Mouse (Mus musculus) inflammation-experienced regulatory T-cells, adult 6 months (primary cell): ENCODE measurements around the gene C1qc. TPM values are rescaled to one million over a fixed set of nuclear protein-coding genes. Genes with fewer than 3 reads are reported as not detected.

Source experiments
- ATAC-seq: one replicate; pipeline ENCODE4 v1.8.0; 2017
- polyA plus RNA-seq, 3 experiments: library from polyadenylated mRNA; unstranded; fragments of 100-300 nt; shearing (Covaris generic); gene quantifications; one replicate each; pipeline ENCODE4 v1.2.1; 2017

The C1qc gene
- polyA plus RNA-seq, result 1 to 10 TPM in 1 of 3 experiments, under 1 TPM in 1, not detected in 1; 0.50 to 1.1 TPM

DNA sequence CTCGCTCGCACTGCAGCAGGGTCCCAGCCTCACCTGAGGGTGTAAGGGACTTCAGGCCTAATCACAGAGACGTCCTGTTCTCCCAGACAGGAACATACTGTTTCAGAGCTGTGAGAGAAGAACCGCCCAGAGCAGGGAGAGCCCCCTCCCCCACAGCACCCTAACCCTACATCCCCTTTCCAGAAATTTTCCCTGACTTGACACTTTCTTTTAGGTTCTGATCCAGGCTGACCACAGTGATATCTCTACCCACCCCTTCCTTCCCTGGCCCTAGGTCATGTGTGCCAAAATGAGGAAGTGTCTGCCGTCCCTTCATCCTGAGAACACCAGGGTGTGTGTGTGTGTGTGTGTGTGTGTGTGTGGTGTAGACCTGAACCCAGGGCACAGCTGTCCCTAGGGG, at the start of gene C1qc:
Gene C1qc, minus strand, starts transcription at position 255 of the 400 bp plus-strand sequence.
- no peak for ATAC-seq

DNA sequence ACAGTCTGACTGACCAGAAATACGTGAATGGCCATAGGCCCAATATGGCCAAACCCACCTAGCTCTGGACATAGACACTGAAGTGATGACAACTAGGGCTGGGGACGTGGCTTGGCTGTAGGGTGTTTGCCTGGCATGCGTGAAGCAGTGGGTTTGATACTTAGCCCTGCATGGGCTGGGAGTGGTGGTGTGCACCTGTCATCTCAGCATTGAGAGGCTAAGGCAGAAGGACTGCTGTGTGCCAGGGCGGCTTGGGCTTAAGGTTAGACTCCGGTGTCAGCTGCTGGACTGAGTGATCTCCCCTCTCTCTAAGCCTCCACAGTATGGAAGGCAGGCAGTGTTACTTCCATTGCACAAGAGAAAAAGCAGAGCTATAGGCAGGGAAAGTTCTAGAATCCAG, 45.1 kb upstream of the C1qc start:
- ATAC-seq, result no peak

DNA sequence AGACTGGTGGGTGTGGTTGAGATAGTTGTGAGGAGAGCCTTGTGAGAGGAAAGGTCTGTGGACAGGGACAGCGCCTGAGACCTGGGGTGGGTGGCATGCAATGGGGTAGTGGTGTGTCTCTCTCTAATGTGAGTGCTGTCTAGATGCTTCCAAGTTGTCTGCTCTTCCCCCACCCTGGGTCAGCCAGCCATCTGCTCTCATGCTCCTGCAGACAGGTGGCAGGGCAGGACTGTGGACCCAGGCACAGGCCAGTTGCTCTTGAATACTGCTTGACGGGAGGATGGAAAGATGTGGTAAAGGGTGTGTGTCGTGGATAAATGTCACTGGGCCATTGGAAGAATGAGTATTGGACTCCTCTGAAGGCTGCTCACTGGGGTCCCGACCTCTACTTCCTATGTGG, 44.5 kb upstream of the C1qc start:
- ATAC-seq, result no peak

DNA sequence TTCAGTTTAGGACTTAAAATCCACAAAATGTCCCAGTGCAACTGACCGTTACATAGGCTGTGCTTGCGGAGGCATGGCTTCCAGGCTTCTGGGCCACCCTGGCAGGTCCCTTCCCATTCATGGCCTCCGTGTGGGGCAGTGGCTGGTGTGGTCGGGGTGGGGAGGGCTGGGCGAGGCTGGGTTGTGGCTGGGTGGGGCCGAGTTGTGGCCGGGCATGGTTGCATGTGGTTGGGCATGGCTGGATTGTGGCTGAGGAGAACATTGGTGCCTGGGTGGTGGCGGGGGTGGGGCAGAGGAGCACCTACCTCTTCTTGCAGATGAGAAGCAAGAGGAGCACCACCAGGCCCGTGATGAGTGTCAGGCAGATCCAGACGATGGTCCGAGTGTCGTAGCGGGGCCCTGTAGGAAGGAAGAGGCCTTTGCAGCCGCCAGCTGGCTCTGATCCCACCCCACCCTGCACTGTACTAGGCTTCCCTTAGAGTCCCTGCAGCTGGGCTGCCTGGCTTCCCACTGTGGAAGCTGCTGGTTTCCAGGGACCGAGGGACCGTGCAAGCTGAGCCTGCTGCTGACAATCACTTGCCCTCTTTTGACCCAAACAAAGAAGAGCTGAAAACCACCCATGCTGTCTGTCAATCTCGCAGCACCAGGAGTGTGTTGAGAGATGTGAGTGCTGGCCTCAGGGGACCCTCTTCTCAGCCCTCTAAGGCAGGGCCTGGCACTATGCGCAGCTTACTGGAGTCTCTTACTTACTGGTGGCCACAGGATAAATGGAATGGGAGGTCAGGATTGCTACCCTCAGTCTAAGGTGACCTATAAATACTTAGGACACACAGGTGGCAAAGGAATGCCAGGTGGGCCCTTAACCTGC, 42.1 kb upstream of the C1qc start:
- ATAC-seq, result no peak

DNA sequence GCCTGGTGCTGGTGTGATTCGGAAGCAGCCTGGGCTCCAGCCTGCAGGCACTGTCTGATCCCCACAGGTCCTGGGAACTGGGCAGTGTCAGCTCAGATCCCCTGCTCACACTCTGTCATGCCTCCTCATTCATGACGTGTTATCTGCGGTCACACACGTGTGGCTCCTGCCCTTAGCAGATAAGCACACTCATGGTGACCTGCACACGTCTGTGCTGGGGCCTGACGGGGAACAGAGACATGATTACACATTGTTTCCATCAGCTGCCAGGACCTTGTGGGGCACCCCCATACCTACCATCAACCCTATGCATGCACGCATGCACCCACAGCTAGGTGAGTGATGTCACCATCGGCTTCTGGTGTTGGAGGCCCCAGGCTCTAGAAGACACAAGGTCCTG, 37.6 kb upstream of the C1qc start:
- ATAC-seq, result no peak

DNA sequence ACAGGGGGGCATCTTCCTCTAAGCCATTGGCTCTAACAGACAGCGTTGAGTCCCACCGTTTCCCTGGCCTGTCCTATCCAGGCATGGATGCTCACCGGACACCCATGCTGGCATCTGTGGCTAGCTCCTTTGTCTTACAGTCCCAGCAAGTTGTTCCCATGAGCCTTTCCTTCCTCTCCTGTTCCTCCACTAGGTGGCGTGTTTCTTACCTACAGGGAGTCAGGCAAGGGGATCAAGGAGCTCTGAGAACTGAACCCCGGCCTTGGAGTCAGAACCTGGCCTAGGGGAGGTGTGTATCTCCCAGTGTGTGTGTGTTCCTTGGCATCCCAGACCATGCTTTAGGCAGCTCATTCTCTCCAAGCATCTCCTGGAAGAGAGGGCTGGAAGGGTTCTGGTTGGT, 36.1 kb upstream of the C1qc start:
- ATAC-seq, result no peak

DNA sequence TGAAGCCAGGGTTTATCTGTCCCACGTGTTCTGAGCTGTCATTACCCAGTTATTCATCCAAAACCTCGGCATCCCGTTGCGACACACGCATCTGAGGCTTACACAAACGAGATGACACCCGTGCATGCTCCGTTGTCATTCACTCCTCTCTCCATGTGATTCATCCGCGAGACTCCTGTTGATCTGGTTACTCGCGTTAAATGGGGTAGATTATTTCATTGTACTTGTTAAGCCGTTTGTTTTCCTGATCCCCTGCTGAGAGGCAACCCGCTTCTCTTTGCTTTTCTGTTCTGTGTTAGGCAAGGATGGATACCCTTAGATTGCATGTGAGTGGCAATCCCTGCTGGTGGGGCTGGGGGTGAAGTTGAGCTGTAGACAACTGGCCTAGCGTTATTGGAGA, 32.9 kb upstream of the C1qc start:
- ATAC-seq, result no peak

DNA sequence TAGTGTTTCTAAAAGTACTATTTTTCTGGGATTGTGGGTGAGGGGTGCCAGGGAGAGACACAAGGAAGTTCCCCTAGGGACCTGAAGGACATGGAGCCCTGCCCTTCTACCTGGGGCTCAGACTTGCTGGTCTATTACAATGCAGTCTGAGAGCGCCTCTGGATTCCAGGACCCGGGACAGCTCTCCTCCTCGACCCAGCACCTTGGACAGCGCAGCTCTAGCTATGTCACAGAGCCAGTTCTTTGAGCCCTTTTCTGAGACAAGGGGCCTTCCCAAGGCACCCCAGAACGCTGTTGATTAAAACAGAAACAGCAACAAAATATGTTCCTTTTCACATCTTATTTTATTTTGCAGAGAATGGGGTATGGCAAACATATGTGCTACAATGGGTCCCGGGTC, 31.7 kb upstream of the C1qc start:
- ATAC-seq, result no peak

DNA sequence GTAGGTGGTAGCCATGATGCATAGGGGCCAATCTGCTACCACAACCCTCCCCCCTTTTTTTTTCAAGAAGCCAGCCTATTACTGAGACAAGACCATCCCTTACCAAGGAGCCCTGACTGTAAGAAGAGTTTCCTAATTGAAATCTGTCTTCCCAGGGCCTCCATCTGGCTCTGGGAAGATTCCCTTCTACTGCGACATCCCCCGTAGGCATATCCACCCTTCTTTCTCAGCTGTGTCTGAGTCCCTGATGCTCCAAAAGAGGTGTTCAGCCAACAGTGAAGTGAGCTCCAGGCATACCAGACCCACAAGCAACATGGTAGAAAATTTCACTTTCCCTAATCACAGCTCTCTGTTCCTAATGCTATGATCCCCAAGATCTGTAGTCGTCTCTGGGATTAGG, 26.7 kb upstream of the C1qc start:
- ATAC-seq, result no peak

DNA sequence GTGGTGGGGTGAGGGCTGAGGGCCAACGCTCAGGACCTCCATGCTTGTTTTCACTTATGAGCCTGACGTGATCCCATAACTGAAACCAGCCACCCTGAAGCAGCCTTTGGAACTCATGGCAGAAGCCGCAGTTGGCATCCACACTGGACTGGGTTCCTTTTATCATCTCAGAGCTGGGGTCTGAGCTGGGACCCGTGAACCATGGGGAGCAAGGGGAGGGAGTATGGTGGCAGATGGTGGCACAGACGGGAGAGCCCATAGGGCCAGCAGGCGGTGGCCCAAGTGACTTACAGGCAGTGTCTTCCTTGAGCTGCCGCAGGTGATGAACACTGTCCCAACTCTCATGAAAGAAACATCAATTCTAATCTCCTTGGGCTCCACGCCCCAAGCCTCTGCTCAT, 26.0 kb upstream of the C1qc start:
- ATAC-seq, result no peak

DNA sequence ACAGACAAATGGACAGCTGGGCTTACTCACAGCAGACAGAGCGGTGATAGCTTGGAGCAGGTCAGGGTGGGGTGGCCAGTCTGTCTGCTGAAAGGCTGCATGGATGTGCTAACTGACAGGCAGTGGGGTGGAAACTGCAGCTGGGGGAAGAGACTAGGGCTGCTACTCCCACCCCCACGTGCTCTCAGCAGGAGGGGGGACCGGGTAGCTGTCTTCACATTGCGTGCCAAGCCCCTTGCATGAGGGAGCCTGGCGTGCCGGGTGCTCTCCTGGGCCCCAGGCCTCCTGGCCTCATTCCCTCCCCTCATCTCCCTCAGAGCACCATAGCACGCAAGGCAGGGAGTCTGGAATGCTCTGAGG, 24.3 kb upstream of the C1qc start:
- no peak for ATAC-seq

DNA sequence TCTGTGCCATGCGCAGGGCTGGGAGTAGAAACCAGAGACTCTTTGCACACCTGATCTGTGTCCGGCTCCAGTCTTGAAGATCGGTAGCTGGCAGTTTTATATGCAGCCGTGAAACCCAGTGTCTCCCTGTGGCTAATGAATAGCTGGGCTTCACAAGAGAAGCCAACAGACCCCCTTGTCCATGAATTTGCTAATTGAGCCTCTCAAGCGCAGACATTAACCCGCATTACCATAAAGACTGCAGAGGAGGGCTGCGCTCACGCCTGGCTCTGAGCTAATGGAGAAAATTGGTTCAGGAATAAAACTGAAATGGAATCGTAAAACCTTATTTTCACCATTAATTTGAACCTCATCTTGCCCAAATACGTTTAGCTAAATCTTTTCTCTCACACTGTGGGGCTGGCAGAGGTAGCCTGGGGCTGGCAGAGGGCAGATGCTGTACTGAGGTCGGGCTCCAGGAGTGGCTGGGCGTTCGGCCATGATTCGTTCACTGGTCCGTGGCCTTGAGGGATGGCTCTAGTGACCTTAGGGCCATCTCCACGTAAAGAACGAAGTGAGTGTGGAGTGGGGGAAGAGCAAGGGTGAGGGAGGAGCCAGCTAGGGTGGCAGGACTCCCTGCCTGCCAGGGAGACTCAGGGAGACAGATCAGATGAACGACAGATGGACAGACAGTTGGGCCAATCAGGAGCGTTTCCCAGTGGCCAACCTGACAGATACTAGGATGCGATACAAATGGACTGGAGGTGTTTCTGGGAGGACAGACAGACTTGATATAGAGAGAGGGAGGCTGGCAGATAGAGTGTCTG, 23.7 kb upstream of the C1qc start:
- no peak for ATAC-seq

DNA sequence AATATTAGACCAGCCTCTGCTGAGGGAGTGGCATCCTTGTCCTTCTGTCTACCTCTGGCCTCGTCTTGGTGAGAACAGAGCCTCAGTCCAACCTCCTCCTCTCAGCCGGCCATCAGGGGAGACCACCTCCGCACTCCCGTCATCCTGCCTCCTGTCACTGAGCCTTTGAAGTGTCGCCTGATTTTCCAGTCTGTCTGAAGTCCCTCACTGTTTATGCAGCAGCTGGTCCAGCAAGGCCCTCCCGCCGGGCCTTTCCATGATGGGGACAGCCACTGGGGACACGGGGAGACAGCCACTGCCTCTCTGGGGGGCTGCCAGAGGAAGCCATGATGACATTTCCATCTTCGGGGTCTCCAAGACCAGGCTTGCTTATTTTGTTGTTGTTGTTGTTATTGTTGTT, 20.0 kb upstream of the C1qc start:
- no peak for ATAC-seq

DNA sequence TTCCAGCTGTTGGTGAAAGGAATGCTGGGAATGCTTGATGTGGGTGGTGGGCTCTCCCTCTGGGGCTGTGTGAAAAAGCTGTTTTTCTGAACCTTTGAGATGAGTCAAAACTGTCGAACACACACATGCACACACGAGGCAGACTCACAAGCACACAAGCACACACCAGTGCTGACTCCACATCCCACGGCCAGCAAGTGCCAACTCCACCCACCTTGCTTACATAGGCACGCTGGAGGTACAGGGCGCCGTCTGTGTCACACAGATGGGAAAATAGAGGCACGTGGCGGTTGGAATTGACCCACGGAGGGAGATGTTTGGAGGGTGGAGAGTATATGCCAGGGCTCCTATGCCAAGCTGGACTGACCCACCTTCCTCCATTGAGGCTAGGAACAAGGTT, 18.9 kb upstream of the C1qc start:
- no peak for ATAC-seq

DNA sequence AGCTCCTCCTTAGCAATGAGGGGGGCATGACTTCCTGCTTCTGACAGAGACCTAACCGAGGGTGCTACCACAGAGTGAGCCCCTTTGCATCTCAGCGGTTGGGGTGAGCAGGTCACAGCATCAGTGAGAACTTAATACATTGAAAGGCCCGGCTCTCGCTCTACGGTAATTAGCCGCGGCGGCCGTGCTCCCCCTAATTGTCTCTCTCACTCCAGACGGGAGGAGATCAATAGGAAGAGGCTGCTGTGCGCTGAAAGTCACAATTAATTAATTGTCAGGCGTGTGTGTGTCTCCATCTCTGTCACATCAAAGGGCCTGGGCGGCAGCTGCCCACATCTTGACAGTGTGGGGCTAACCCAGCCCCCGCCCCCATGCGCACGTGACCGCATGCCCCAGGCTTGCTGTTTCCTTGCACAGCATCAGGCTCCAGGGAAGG, 18.4 kb upstream of the C1qc start:
- ATAC-seq, result no peak

DNA sequence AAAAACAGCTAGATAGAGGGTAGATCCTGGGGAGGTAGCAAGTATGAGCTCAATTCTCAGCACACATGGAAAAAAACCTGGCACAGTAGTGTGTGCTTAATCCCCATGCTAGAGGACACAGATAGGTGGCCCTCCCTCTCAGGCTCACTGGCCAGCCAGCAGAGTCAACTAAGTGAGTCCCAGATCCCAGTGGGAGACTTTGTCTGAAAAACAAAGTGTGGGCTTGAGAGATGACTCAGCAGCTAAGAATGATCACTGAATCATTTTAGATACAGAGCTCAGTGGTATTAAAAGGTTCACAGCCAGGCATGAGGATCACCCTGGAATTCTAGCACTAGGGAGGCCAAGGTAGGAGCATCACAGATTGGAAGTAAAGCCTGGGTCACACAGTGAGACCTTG, 14.9 kb upstream of the C1qc start:
- no peak for ATAC-seq

DNA sequence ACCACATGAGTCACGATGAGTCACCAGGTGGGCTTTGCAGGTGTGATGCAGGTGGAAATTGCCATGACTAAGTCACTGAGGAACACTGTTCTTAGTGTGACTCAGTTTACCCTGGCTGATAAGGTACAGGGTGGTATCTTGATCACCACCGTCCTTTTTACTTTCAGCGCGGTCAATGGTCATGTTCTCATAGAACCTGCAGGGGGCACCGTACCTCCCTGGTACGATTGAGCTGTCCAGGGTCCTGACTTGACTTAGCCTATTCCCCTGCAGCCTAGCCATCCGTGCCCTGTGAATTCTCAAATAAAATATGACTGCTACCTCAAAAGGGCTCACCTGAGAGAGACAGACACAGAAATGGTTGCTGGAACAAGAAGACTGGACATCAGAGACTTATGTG, 14.2 kb upstream of the C1qc start:
- ATAC-seq, result no peak

DNA sequence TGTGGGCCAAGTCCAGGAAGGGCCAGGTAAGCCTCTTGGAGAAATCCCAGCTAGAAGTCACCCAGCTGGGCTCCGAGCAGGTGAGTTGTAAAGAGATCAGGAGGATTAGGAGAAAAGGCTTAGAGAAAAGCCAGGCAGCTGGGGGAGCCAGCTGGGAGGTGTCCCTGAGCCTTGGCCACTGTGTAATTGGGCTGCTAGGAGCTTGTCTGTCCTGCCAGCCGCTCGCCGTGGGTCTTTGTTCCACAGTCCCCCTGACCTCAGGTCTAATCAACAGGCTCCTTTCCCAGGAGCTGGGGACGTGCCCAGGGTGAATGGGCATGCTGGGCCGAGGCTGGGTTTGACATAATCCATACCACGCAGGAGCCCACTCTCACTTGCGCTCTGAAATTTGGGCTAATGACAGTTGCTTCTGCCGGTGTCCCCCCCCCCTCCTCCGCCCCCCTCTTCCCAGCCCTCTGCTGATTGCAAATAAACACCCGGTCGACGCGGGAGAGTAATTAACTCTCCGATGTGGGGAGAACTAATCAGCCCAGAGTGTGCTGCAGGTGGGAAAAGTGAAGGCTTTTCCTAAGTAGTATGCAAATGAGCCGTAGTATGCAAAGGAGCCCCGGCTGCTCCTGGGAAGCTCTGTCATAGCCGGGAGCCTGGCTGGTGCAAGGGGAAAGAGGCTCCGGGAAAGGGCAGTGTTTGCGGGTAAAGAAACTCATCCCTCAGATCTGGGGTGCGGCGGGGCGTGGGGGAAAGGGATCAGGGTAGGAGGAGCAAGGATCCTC, 12.1 kb upstream of the C1qc start:
- no peak for ATAC-seq

DNA sequence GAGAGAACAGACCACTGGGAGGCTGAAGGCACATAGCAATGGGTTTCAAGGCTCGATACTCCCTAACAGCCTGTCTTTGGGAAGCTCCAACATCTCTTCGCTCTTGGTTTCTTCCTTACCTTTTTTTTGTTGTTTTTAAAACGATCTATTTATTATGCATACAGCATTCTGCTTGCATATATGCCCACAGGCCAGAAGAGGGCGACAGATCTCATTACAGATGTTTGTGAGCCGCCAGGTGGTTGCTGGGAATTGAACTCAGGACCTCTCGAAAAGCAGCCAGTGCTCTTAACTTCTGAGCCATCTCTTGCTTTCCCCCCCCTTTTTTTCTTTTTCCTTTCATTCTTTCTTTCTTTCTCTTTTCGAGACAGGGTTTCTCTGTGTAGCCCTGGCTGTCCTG, 6.3 kb upstream of the C1qc start:
- ATAC-seq, result no peak

DNA sequence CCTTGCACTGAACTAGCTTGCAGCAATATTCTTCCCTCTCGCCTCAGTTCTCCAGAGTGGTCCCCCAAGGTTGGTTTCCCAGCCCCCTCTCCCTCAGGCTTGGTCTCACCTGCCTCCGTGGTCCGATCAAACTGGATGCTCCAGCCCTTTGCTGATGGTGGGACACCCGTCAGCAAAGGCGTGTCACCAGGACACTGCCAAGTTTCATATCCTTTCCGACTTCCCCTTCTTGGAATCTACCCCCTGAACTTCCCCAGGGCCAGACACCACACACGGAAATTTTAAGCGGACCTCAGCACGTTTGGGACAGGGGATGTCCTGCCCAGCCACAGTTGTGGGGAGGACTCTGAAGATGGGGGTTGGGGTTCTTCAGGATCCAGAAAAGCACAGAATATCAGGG, 5.8 kb upstream of the C1qc start, which contains the start of gene C1qa:
Gene C1qa, minus strand, starts transcription at position 167 of the 400 bp plus-strand sequence.
- no peak for ATAC-seq

DNA sequence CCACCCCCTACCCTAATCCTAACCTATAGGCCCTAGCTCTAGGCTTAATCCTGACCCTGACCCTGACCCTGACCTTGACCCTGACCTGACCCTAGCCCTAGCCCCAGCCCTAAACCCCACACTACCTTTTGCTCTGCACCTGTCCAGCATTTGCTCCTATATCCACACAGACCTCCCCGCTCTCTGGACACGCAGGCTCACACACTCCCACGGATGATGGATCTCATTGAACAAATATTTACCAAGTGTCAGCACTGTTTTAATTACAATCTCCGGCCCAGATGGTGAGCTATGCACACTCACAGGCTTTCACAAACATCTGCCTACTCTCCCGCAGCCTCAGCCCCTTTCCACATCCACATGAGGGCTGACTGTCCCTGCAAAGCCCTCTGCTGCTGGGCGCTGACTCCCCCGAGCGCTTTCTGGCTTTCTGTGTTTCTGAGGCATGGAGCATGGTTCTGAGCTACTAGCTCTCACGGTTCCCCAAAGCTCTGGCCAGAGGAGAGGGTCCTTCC, 5.3 kb upstream of the C1qc start:
- ATAC-seq, result no peak

DNA sequence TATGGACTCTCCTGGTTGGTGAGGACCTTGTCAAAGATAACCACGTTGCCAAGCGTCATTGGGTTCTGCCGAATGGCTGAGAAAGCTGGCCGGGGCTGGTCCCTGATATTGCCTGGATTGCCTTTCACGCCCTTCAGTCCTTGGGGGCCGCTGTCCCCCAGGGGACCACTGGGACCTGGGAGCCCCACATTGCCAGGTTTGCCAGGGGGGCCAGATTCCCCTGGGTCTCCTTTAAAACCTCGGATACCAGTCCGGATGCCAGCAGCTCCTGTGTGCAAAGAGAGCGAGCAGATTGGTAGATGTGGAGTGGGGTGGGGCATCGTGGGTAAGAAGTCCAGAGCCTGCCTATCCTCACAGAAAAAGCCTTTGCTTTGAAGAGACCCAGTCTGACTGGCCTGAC, 3.6 kb upstream of the C1qc start:
- no peak for ATAC-seq

DNA sequence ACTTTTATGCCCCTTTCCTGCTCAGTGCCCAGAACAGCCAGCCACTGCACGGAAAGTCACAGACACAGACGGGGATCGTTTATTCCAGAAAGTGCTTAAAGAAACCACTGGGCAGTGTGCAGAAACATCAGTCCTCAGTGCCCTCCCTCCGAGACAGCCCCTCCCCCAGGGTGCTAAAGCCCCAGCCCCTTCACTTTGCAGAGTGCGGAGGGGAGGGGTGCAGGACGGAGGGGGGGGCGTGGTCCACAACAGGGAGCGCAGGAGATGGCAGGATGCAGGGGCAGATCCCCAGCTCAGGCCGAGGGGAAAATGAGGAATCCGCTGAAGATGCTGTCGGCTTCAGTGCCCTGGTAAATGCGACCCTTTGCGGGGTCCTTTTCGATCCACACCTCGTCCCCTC, 3.0 kb upstream of the C1qc start:
- ATAC-seq, result no peak
